Mouse (Mus musculus): ENCODE measurements at regions not wholly inside any gene's neighbourhood (a gene's known extent, or its start where the extent isn't known, plus 50 kb on each side); places are given as distances from the start of the nearest gene placed in this dataset.
"Not testable (repeated sequence)": the region's sequence is repeated elsewhere in the genome, so short reads cannot be mapped to it uniquely, and the experiment has no call there.

DNA sequence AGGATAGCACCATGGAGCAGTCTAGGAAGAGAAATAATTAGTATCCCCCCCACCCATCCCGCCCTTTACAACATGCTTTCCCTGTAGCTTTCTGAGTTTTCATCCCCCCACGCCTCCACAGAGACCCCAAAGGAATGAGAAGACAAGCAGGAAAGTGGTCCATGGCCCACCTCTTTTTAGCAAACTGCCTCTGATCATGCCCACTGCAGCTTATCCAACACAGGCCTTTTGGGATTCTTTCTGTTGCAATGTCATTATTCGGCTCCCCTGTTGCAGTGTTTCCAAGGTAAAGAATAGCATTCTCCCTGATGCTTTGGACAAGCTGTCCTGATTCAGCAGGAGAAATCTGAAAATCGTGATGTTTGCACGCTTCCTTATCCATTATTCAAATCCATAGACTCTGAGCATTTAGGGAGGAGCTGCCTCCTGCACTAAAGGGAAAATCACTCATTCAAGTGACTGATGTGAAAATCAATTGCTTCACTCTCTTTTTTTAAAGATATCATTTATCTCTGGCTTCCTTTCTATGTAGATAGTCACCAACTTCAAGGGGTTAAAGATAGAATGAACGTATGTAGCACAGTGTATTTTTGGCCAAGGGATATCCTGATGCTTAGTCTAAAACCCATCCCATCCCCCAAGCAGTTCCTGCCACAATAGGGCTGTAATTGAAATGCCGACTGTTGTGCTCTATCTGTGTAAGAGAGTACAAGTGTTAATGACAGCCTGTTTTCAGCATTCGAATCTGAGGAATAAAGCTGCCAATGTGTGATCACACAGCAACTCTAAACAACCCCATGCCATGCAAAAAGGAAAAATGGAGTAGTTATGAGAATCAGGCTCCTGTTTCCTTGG, 743.1 kb downstream of the Kcna4 start:
- DNase-seq = no peak

DNA sequence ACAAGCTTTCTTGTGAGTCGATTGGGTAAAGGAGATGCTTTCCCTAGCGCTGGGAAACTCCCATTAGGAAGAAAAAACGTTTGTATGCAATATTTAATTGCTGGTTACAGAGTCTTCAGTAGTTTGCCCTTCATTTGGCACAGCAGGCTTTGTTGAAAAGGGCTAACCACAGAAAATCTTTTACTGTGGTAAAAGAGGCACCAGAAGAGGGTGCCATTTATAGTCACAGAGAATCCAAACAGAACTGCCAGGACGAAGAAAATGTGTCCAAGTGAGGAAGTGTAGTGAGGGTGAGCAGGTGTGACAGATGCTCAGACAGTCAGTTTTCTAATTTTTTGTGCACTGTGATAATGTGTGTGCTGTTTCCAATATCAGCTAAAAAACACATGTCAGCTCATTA, 744.4 kb downstream of the Kcna4 start:
- no peak for DNase-seq

DNA sequence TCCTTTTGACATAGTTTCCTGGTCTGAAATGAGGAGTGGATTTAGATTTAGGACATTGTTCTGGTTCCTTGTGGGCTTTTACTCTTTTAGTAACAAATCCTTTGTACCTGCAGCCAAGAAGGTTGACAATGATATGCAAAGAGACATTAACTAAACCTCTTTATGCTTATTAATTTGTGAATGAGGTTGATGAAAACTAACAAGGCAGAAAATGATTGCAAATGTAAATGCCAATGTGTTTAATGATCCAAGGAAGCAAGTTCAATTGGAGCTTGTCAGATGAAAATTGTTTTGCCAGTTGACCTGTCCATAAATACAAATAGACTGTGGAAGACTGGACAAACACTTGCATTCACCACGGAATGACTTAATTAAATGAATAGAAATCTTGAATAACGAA, 751.6 kb downstream of the Kcna4 start:
- no peak for DNase-seq

DNA sequence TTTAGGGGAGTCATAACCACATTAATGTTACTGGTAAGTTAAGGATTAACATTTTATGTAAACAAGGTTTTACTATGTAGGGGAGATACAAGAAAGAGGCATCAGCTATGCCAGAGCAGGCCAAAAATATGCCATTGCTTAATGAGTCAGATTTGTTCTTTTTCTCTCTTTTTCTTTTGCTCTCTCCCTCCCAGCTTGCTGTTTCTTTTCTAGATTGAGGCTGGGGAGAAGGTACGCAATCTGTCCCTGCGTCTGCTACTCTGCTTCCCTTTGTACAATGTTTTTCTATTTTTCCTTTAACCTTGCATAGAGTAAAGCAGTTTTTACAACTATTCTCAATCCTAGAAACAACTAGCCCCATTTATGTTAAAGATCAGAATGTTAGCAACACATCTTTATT, 754.4 kb downstream of the Kcna4 start:
- DNase-seq = no peak

DNA sequence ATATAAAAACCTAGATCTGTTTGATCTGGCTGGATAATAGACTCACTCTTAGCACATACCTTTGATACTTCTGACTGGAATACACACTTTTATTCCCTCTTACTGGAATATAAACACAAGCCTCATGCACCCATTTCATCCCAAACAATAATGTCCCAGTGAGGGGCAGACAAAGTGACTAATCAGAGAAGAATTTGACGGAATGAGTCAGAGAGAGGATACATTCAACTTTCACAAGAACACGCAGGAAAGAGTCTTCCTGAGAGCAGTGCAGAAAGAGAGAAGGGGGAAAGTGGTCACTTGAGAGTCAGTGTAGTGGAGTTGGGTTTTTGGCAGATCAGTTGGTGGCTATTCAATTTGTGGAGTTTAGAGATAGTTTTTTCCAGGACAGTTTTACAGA, 755.6 kb downstream of the Kcna4 start:
- no peak for DNase-seq

DNA sequence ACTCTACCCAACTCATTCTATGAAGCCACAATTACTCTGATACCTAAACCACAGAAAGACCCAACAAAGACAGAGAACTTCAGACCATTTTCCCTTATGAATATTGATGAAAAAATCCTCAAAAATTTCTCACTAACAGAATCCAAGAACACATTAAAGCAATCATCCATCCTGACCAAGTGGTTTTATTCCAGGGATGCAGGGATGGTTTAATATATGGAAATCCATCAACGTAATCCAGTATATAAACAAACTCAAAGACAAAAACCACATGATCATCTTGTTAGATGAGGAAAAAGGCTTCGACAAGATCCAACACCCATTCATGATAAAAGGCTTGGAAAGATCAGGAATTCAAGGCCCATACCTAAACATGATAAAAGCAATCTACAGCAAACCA, 772.3 kb downstream of the Kcna4 start:
- DNase-seq = not testable (repeated sequence)

DNA sequence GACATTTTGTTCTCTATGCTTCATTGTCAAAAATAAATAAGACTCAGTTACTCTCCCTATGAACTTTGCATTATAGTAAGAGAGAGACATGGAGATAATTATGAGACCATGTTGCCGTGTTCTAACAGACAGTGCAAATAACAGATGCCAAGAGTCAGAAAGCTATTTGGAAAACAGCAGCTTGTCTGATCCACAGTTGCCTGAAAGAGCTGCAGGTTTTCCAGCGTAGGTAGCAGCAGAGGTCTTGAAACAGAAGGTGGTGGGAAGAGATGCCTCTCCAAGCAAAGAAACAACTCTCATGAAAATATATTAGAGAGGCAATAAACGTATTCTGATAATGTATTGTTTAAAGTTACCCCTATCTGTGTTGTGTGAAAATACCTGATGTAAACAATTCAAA, 793.5 kb downstream of the Kcna4 start:
- no peak for DNase-seq

DNA sequence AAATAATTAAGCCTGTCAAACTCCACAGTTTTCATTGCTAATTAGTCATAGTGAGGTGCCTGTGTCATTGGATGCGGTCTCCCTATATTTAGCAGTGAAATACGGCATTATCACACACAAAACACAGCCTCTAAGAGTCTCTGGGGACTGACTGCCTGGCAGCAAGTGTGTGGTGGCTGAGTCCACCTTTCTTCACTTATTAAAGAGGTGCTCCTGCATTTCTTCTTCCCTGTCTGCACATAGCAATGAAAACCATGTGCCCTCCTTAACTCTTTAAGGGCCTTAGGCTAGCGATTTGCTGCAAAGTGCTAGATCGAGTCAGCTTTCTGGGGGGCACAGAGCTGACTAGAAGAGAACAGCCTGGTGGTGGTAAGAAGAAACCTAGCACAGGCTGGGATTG, 799.8 kb downstream of the Kcna4 start:
- DNase-seq = no peak

DNA sequence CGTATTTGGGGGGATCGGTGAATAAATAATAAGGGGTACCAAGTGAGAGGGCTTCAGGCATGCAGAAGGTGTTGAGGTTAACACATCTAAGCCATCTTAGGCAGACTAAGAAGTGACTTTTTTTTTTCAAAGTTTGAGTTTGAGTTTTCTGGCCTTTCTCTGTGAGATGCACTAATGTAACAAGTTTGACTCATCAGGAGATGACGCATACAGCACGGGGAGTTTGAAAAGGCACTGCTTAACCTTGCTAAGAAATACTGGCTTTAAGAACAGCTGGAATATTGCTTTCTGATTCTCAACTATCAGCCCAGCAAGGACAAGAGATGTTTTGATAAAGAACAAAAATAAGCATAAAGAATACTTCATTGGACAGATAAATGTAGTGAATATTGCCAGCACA, 806.6 kb downstream of the Kcna4 start:
- no peak for DNase-seq

DNA sequence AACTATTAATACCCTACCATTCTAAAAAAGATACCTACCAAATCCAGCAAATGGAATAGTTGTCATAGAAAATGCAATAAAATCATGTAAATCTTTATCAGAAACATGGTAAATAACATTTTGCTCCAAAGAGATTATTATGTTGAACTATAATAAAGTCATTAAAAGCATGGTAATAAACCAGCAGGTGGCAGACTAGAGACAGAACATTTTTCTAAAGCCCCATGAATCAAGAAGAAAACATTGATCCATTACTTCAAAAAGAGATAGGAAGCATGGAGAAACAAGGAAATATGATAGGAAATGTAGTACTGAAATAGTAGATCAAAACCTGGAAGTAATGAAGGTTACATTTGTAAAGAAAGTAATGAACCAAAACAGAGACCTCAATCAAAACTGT, 819.7 kb downstream of the Kcna4 start:
- DNase-seq = no peak

DNA sequence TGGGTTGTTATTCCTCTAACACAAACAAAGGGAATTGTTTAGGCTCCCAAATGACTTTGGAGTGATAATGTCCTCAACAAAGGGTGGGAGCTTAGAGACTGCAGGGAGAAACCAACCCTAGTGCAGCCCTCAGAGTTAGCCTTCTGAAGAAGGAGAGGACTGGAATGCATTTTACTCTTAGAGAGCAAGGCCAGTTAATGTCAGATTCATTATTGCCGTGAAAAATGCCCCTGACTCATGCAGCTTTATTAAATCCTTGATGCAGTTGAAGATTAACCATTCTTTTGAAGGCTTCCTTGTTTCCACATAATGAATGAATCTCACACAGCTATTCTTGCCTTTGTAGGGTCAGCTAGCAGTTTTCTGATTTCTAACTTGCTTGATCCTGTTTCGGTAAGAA, 855.3 kb downstream of the Kcna4 start:
- DNase-seq = no peak

DNA sequence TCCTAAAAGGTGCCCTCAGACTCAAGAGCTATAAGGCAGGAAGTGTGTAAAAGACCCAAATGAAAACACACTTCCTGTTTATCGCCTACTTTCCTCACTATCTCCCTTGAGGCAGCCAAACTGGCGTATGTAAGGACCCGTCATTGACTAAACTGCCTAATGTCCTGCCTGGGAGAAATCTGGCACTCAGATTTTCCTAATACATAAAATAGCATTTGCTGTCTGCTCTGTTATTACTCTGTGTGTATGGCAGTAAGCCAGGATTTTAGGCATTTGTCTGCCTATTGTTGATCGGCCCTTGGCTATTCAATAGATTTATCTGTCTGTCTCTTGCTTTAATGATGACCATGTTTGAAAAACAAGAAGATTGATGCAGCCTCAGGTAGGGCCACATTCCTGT, 857.8 kb downstream of the Kcna4 start:
- no peak for DNase-seq

DNA sequence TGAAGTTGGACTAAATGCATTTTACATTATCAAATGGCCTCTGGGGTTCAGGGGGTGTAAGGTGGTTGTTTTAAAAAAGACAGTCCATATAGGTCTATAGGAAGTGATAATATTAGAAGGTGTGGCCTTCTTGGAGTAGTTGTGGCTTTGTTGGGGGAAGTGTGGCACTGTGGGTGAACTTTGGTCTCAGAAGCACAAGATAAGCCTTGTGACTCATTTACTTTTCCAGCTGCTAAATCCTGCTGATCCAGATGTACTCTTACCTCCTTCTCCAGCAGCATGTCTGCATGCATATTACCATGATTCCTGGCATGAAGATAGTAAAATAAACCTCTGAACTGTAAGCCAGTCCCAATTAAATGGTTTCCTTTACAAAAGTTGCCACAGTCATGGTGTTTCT, 865.8 kb downstream of the Kcna4 start:
- no peak for DNase-seq

DNA sequence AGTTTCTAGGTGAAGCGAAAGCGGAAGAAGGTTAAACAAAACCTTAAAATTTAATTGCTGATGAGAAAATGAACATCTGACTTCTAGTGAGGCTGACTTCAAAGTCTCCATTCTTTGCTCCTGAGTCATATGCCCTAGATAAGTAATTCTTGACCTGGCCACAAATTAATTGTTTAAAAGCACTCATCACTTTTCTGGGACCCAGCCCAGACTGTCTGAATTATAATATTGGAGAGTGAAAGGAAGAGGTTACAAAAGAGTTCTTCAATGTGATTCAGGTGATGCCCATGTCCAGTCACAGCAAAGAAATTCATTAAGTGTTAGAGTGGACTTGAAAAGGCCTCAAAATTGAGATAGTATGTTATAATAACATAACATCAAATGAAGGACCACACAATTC, 867.3 kb downstream of the Kcna4 start:
- DNase-seq = no peak

DNA sequence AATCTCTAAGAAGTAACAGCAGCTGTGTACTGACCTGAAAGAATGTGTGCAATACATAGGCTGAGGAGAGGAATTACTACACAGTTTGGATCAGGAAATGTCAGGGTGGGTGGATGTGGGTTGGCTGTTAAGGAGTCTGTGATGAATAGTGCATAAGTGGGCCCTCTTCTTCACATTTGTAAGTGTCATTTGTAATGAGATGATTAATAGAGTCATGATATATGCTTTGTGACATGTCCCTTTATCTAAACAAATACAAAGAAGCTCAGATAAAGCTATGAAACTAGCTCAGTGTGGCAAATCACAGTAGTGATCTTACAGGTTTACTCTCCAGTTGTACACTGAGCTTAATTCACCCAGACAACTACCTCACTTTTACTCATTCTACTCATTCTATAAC, 867.9 kb downstream of the Kcna4 start:
- DNase-seq = no peak

DNA sequence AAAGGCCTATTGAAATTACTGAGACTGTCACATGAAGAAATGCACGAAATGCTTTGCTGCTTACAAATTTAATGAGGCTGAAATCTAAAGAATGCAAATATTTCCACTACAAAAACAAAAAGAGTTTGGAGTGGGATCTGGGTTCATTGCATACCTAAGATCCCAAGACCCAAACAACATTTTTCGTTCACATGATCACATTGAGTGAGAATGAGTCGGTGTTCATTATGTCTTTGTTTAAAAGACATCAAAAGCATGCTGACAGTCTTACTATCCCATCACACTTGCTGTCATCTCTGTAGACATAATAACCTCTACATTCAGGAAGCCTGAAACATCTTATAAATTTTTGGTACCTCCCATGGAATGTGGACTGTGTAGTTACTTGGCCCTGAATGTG, 870.4 kb downstream of the Kcna4 start:
- DNase-seq = no peak

DNA sequence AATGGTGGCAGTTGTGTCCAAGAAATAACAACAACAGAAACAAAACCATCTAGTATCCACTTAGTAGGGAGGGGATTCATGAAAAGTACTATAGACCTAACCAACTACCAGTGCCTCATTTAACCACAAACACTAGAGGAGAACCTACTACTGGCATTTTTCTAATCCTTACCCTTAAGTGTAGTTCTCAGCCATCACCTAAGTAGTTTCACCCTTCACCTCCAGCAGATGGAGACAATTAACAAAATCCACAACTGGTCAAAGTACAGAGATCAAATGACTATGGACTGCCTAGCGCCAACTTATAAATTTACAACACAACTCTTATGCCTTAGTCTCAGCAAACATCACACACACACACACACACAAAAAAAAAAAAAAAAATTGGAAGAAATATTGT, 874.6 kb downstream of the Kcna4 start:
- no peak for DNase-seq
